Mouse (Mus musculus) hindbrain, embryonic 14.5 days (tissue): ENCODE data around the gene Ren1. TPM values are rescaled to one million over a fixed set of nuclear protein-coding genes. Genes with fewer than 3 reads are reported as not detected.
A peak's percentile ranks its signal among the peaks of the same experiment; 100 is the strongest.

ENCODE experiments used
- ATAC-seq: fragments of 200-750 bp; cut with Nextera tagmentation; 2 replicates; pipeline ENCODE4 v1.8.0; 2017; ENCODE audit warnings: moderate number of reproducible peaks, mild to moderate bottlenecking, moderate TSS enrichment, moderate library complexity; ENCODE audit not compliant: low FRiP score
- DNase-seq: peaks from one replicate; pipeline ENCODE4 v3.0.0-alpha.2; 2015; ENCODE audit warnings: low spot score
- H3K27ac ChIP-seq: fragments of 300-500 bp; sonication (generic); 2 replicates; pipeline ENCODE4 v1.5.1; 2014; ENCODE audit warnings: mild to moderate bottlenecking, moderate library complexity
- H3K27me3 ChIP-seq: fragments of 300-500 bp; sonication (generic); 2 replicates; pipeline ENCODE4 v1.6.1; 2014; ENCODE audit warnings: mild to moderate bottlenecking, low read length, mixed read lengths; ENCODE audit not compliant: control insufficient read depth, insufficient read depth
- H3K36me3 ChIP-seq: fragments of 300-500 bp; sonication (generic); replicated peaks from 2 replicates; pipeline ENCODE4 v1.6.1; 2014; ENCODE audit not compliant: control insufficient read depth, insufficient read depth
- H3K4me1 ChIP-seq: fragments of 300-500 bp; sonication (generic); replicated peaks from 2 replicates; pipeline ENCODE4 v1.6.1; 2014; ENCODE audit warnings: antibody characterized with exemption, low read length, mixed read lengths; ENCODE audit not compliant: control insufficient read depth, insufficient read depth
- H3K4me2 ChIP-seq: fragments of 300-500 bp; sonication (generic); replicated peaks from 2 replicates; pipeline ENCODE4 v1.6.1; 2014; ENCODE audit warnings: mild to moderate bottlenecking, moderate library complexity
- H3K4me3 ChIP-seq: fragments of 300-500 bp; sonication (generic); replicated peaks from 2 replicates; pipeline ENCODE4 v1.5.1; 2014; ENCODE audit warnings: mild to moderate bottlenecking, low read length
- H3K9ac ChIP-seq: fragments of 300-500 bp; sonication (generic); 2 replicates; pipeline ENCODE4 v1.6.1; 2014
- H3K9me3 ChIP-seq: fragments of 300-500 bp; sonication (generic); 2 replicates; pipeline ENCODE4 v1.6.1; 2016; ENCODE audit warnings: low read length; ENCODE audit not compliant: control insufficient read depth
- WGBS: fragments of 180-500 bp; shearing (Covaris S2); extraction: QIAGEN DNeasy Blood & Tissue Kit; methylation state at CpG from one replicate; pipeline ENCODE4 v1.1.7; 2014; 5-methylcytosine and 5-hydroxymethylcytosine counted together
- polyA plus RNA-seq: library from polyadenylated mRNA; unstranded; fragments of >200 nt; fragmentation: Nextera tagmentation; extraction: Ambion mirVana; gene quantifications from 2 replicates; pipeline ENCODE4 v1.2.1, GENCODE M21; 2014

Gene Ren1
- polyA plus RNA-seq, 1 experiment from 2014 or later, result 11.1 TPM

GRCm38 (mm10) chr1:133316577-133316976 lies 33.7 kb upstream of the Ren1 start:
- no peaks in the 10 kb centered on the region for H3K36me3 ChIP-seq
- ATAC-seq (no peak), DNase-seq (no peak)
- no peak overlapping the region for H3K9ac ChIP-seq
- 0 out of 2 replicates have a peak, but pooled peaks cover 8% of the 10 kb centered on the region for H3K4me1 ChIP-seq
- no peak overlapping the region for H3K4me2 ChIP-seq
- no peaks in the 10 kb centered on the region for H3K9me3 ChIP-seq
- H3K4me3 ChIP-seq, result no peak overlapping the region
- no peaks in the 10 kb centered on the region for H3K27me3 ChIP-seq
- 81% methylated on average over 4 of the region's 4 CpGs for WGBS
- no peak overlapping the region for H3K27ac ChIP-seq

- no peak overlapping the region for H3K4me3 ChIP-seq
- H3K9me3 ChIP-seq, result no peaks in the 10 kb centered on the region
- no peaks in the 10 kb centered on the region for H3K36me3 ChIP-seq
- H3K4me1 ChIP-seq, result 0 out of 2 replicates have a peak, but pooled peaks cover 8% of the 10 kb centered on the region
- no peak overlapping the region for H3K27ac ChIP-seq
- ATAC-seq, result no peak
- H3K27me3 ChIP-seq, result no peaks in the 10 kb centered on the region
- no peak overlapping the region for H3K4me2 ChIP-seq
- H3K9ac ChIP-seq, result no peak overlapping the region
- DNase-seq, result no peak
- WGBS, result 80% methylated on average over 1 of the region's 1 CpGs
Measured at GRCm38 (mm10) chr1:133317149-133317548, 33.2 kb upstream of the Ren1 start.

GRCm38 (mm10) chr1:133321267-133321925 lies 28.9 kb upstream of the Ren1 start, which contains the start of gene Kiss1:
Gene Kiss1 (plus strand): TSS chr1:133321875.
- no peak for DNase-seq

GRCm38 (mm10) chr1:133323333-133323732 lies 27.0 kb upstream of the Ren1 start:
- ATAC-seq, result no peak

More at GRCm38 (mm10) chr1:133321267-133321925, 28.9 kb upstream of the Ren1 start, which contains the start of gene Kiss1:
- H3K9me3 ChIP-seq, result no peaks in the 10 kb centered on the region
- H3K27me3 ChIP-seq, result no peaks in the 10 kb centered on the region
- no peak within 1 kb of the TSS for H3K27ac ChIP-seq
- H3K36me3 ChIP-seq, result no peaks in the 10 kb centered on the region
- 72% methylated on average over 13 of the region's 13 CpGs for WGBS
- ATAC-seq, result no peak
- no peak within 1 kb of the TSS for H3K9ac ChIP-seq
- no peak within 1 kb of the TSS for H3K4me3 ChIP-seq
- no peak within 1 kb of the TSS for H3K4me2 ChIP-seq
- H3K4me1 ChIP-seq, result no peaks in the 10 kb centered on the region

GRCm38 (mm10) chr1:133325951-133326350 lies 24.4 kb upstream of the Ren1 start:
- WGBS, result 82% methylated on average over 8 of the region's 8 CpGs
- no peak for DNase-seq
- ATAC-seq, result no peak
- no peak overlapping the region for H3K4me2 ChIP-seq
- H3K36me3 ChIP-seq, result no peaks in the 10 kb centered on the region
- no peak overlapping the region for H3K27ac ChIP-seq
- peaks cover 13% of the 10 kb centered on the region for H3K4me1 ChIP-seq
- no peaks in the 10 kb centered on the region for H3K9me3 ChIP-seq
- H3K27me3 ChIP-seq, result peaks cover 20% of the 10 kb centered on the region; the same call in 1 of the 2 replicates
- no peak overlapping the region for H3K9ac ChIP-seq
- H3K4me3 ChIP-seq, result no peak overlapping the region

More at GRCm38 (mm10) chr1:133323333-133323732, 27.0 kb upstream of the Ren1 start:
- Histone ChIP-seq H3K4me3 (no peak overlapping the region), H3K9me3 (no peaks in the 10 kb centered on the region), H3K4me2 (no peak overlapping the region), H3K4me1 (no peaks in the 10 kb centered on the region), H3K36me3 (no peaks in the 10 kb centered on the region), H3K27ac (no peak overlapping the region), H3K9ac (no peak overlapping the region), H3K27me3 (0 out of 2 replicates have a peak, but pooled peaks cover 5% of the 10 kb centered on the region)
- 45% methylated on average over 5 of the region's 5 CpGs for WGBS
- no peak for DNase-seq

- no peak overlapping the region for H3K9ac ChIP-seq
- no peak overlapping the region for H3K27ac ChIP-seq
- H3K4me1 ChIP-seq, result peaks cover 21% of the 10 kb centered on the region
- 63% methylated on average over 5 of the region's 5 CpGs for WGBS
- no peaks in the 10 kb centered on the region for H3K9me3 ChIP-seq
- peaks cover 20% of the 10 kb centered on the region; the same call in 1 of the 2 replicates for H3K27me3 ChIP-seq
- H3K4me3 ChIP-seq, result no peak overlapping the region
- no peaks in the 10 kb centered on the region for H3K36me3 ChIP-seq
- DNase-seq (no peak), ATAC-seq (no peak)
- no peak overlapping the region for H3K4me2 ChIP-seq
Measured at GRCm38 (mm10) chr1:133327094-133327493, 23.2 kb upstream of the Ren1 start.

GRCm38 (mm10) chr1:133328299-133328795 lies 22.0 kb upstream of the Ren1 start:
- Histone ChIP-seq H3K9ac (no peak overlapping the region), H3K9me3 (no peaks in the 10 kb centered on the region), H3K36me3 (no peaks in the 10 kb centered on the region), H3K27ac (no peak overlapping the region), H3K27me3 (peaks cover 20% of the 10 kb centered on the region; the same call in 1 of the 2 replicates), H3K4me1 (peaks cover 21% of the 10 kb centered on the region), H3K4me3 (no peak overlapping the region), H3K4me2 (no peak overlapping the region)
- ATAC-seq, result no peak
- DNase-seq, result no peak
- 53% methylated on average over 6 of the region's 6 CpGs for WGBS

- peak overlapping the region; percentile 22 for H3K4me3 ChIP-seq
- no peaks in the 10 kb centered on the region for H3K9me3 ChIP-seq
- peak overlapping the region; percentile 47 for H3K4me2 ChIP-seq
- DNase-seq (no peak), ATAC-seq (no peak)
- H3K27me3 ChIP-seq, result peaks cover 20% of the 10 kb centered on the region; the same call in 1 of the 2 replicates
- 8% methylated on average over 34 of the region's 34 CpGs for WGBS
- no peaks in the 10 kb centered on the region for H3K36me3 ChIP-seq
- peak overlapping the region; percentile 52 for H3K9ac ChIP-seq
- H3K27ac ChIP-seq, result no peak overlapping the region
- peaks cover 21% of the 10 kb centered on the region for H3K4me1 ChIP-seq
Measured at GRCm38 (mm10) chr1:133328896-133329637, 21.2 kb upstream of the Ren1 start.

- Histone ChIP-seq H3K4me1 (peaks cover 21% of the 10 kb centered on the region), H3K27me3 (peaks cover 20% of the 10 kb centered on the region; the same call in 1 of the 2 replicates), H3K9ac (peak overlapping the region; percentile 52), H3K36me3 (no peaks in the 10 kb centered on the region), H3K9me3 (no peaks in the 10 kb centered on the region), H3K4me2 (peak overlapping the region; percentile 47), H3K27ac (no peak overlapping the region), H3K4me3 (peak overlapping the region; percentile 22)
- 30% methylated on average over 7 of the region's 7 CpGs for WGBS
- ATAC-seq, result no peak
- no peak for DNase-seq
Measured at GRCm38 (mm10) chr1:133329638-133329964, 20.7 kb upstream of the Ren1 start.
